Mouse (Mus musculus) hindbrain, embryonic 16.5 days (tissue): ENCODE results near the gene Sik3. TPM values are rescaled to one million over a fixed set of nuclear protein-coding genes. Genes with fewer than 3 reads are reported as not detected.

ENCODE experiments used
- ATAC-seq: fragments of 200-750 bp; cut with Nextera tagmentation; 2 replicates; pipeline ENCODE4 v1.8.0; 2017; ENCODE audit warnings: moderate TSS enrichment, moderate library complexity
- H3K27ac ChIP-seq: fragments of 300-500 bp; sonication (generic); 2 replicates; pipeline ENCODE4 v1.5.1; 2014; ENCODE audit warnings: low read depth, mild to moderate bottlenecking, control low read depth, low read length, moderate library complexity
- H3K27me3 ChIP-seq: fragments of 300-500 bp; sonication (generic); replicated peaks from 2 replicates; pipeline ENCODE4 v1.6.1; 2014; ENCODE audit warnings: low read length; ENCODE audit not compliant: control insufficient read depth, insufficient read depth
- H3K36me3 ChIP-seq: fragments of 300-500 bp; sonication (generic); 2 replicates; pipeline ENCODE4 v1.6.1; 2014; ENCODE audit warnings: mild to moderate bottlenecking, low read length, moderate library complexity, mixed read lengths; ENCODE audit not compliant: control insufficient read depth, insufficient read depth
- H3K4me1 ChIP-seq: fragments of 300-500 bp; sonication (generic); 2 replicates; pipeline ENCODE4 v1.6.1; 2014; ENCODE audit warnings: low read depth, low read length; ENCODE audit not compliant: control insufficient read depth, insufficient read depth
- H3K4me2 ChIP-seq: fragments of 300-500 bp; sonication (generic); 2 replicates; pipeline ENCODE4 v1.6.1; 2014; ENCODE audit warnings: mild to moderate bottlenecking, low read length, control low read depth, moderate library complexity
- H3K4me3 ChIP-seq: fragments of 300-500 bp; sonication (generic); 2 replicates; pipeline ENCODE4 v1.5.1; 2014; ENCODE audit warnings: mild to moderate bottlenecking, low read length, control low read depth, moderate library complexity
- H3K9ac ChIP-seq: fragments of 300-500 bp; sonication (generic); 2 replicates; pipeline ENCODE4 v1.6.1; 2014; ENCODE audit warnings: low read depth, mild to moderate bottlenecking, control low read depth, low read length, moderate library complexity
- H3K9me3 ChIP-seq: fragments of 300-500 bp; sonication (generic); 2 replicates; pipeline ENCODE4 v1.6.1; 2014; ENCODE audit warnings: mild to moderate bottlenecking, low read length, moderate library complexity; ENCODE audit not compliant: control insufficient read depth
- WGBS: fragments of 180-500 bp; shearing (Covaris S2); extraction: QIAGEN DNeasy Blood & Tissue Kit; methylation state at CpG from one replicate; pipeline ENCODE4 v1.1.7; 2014; 5-methylcytosine and 5-hydroxymethylcytosine counted together
- polyA plus RNA-seq: library from polyadenylated mRNA; unstranded; fragments of >200 nt; fragmentation: Nextera tagmentation; extraction: Ambion mirVana; gene quantifications from 2 replicates; pipeline ENCODE4 v1.2.1, GENCODE M21; 2015

Sik3 gene
- polyA plus RNA-seq, 1 experiment from 2014 or later = 5.2 TPM

DNA sequence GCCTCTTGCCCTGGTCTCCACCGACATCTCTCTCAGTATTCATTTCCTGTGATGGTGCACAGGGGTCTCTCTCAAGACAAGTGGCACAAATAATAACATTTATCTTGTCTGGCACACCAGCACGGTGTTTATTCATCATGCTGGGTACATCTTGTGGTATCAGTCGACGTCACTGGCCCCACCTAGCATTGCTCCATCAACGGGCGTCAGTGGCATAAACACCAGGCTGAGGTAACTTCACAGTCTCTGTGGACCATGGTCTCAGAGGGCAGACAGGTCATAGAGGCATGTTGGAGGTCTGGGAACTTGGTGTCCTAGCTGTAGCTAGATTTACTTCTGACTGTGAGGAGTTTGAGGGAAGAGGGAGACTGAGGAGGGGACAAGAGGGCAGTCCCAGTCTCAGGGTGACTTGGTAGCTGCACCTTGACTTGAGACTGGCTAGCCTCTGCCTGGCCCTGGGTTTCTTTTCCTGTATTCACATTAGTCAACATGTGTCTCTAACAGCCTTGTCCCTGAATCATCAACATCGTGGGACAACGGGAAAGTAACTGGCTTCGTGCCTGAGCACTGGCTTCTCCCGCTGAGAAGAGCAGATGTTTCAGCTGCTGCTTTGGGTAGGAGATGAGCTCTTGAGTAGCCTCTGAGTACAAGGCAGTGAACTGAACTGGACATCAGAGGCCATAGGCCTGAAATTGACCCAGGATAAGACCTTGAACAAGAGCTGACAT is 244.2 kb downstream of the Sik3 start:
- H3K9me3 ChIP-seq = no peaks in the 10 kb centered on the region
- H3K27me3 ChIP-seq = no peaks in the 10 kb centered on the region
- ATAC-seq = no peak
- no peaks in the 10 kb centered on the region for H3K4me1 ChIP-seq
- H3K9ac ChIP-seq = no peak overlapping the region
- no peaks in the 10 kb centered on the region for H3K36me3 ChIP-seq
- no peak overlapping the region for H3K27ac ChIP-seq
- no peak overlapping the region for H3K4me2 ChIP-seq
- WGBS = 85% methylated on average over 10 of the region's 10 CpGs
- H3K4me3 ChIP-seq = no peak overlapping the region

GRCm38 (mm10) chr9:46257546-46257945 is 244.9 kb downstream of the Sik3 start:
- ATAC-seq = no peak
- Histone ChIP-seq H3K4me3 (no peak overlapping the region), H3K4me2 (no peak overlapping the region), H3K27ac (no peak overlapping the region), H3K4me1 (no peaks in the 10 kb centered on the region), H3K27me3 (no peaks in the 10 kb centered on the region), H3K9ac (no peak overlapping the region), H3K36me3 (no peaks in the 10 kb centered on the region), H3K9me3 (no peaks in the 10 kb centered on the region)
- 87% methylated on average over 3 of the region's 3 CpGs for WGBS

- ATAC-seq = no peak
- H3K27ac ChIP-seq = no peak overlapping the region
- no peaks in the 10 kb centered on the region for H3K36me3 ChIP-seq
- no peak overlapping the region for H3K4me2 ChIP-seq
- no peak overlapping the region for H3K9ac ChIP-seq
- H3K4me1 ChIP-seq = no peaks in the 10 kb centered on the region
- no peaks in the 10 kb centered on the region for H3K27me3 ChIP-seq
- H3K4me3 ChIP-seq = no peak overlapping the region
- 86% methylated on average over 6 of the region's 6 CpGs for WGBS
- no peaks in the 10 kb centered on the region for H3K9me3 ChIP-seq
These were observed 246.5 kb downstream of the Sik3 start for GRCm38 (mm10) chr9:46259111-46259510.

GRCm38 (mm10) chr9:46261131-46261530 is 248.5 kb downstream of the Sik3 start:
- H3K4me1 ChIP-seq = no peaks in the 10 kb centered on the region
- H3K9me3 ChIP-seq = no peaks in the 10 kb centered on the region
- H3K27me3 ChIP-seq = no peaks in the 10 kb centered on the region
- H3K27ac ChIP-seq = no peak overlapping the region
- no peak overlapping the region for H3K4me2 ChIP-seq
- WGBS = 87% methylated on average over 7 of the region's 7 CpGs
- no peak overlapping the region for H3K9ac ChIP-seq
- ATAC-seq = no peak
- H3K36me3 ChIP-seq = no peaks in the 10 kb centered on the region
- H3K4me3 ChIP-seq = no peak overlapping the region

GRCm38 (mm10) chr9:46268343-46268873 is 255.8 kb downstream of the Sik3 start, which contains the start of gene Apoa5:
Gene Apoa5 (plus strand): TSS chr9:46268633.
- H3K4me1 ChIP-seq = no peaks in the 10 kb centered on the region
- no peak for ATAC-seq
- no peak within 1 kb of the TSS for H3K9ac ChIP-seq
- H3K9me3 ChIP-seq = no peaks in the 10 kb centered on the region
- H3K4me2 ChIP-seq = no peak within 1 kb of the TSS
- H3K27me3 ChIP-seq = peaks cover 3% of the 10 kb centered on the region
- no peak within 1 kb of the TSS for H3K4me3 ChIP-seq
- no peaks in the 10 kb centered on the region for H3K36me3 ChIP-seq
- no peak within 1 kb of the TSS for H3K27ac ChIP-seq
- 64% methylated on average over 7 of the region's 7 CpGs for WGBS

GRCm38 (mm10) chr9:46269125-46269524 is 256.5 kb downstream of the Sik3 start:
- H3K4me1 ChIP-seq = peaks cover 6% of the 10 kb centered on the region
- H3K9ac ChIP-seq = no peak overlapping the region
- peaks cover 3% of the 10 kb centered on the region for H3K27me3 ChIP-seq
- H3K36me3 ChIP-seq = no peaks in the 10 kb centered on the region
- 85% methylated on average over 5 of the region's 5 CpGs for WGBS
- H3K27ac ChIP-seq = no peak overlapping the region
- no peak for ATAC-seq
- no peak overlapping the region for H3K4me2 ChIP-seq
- H3K4me3 ChIP-seq = no peak overlapping the region
- H3K9me3 ChIP-seq = no peaks in the 10 kb centered on the region

DNA sequence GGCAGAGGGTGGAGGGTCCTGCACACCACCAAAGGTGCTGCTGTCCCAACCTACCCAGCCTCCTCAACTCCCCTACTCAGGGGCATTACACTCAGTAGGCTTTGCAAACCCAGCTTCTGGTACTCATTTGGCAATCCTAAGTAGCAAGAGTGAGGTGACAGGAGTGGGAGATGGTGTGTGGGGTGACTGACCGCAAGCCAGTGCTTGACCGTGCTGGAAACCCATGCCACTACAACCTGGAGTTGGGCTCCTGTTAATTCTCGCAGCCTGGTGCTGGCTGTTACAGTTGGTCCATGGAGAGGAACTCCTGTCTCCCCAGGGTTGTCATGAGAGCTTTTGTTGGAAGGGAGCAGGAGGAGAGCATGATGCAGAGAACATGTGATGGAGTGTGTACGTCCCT is 258.2 kb downstream of the Sik3 start:
- peaks cover 6% of the 10 kb centered on the region for H3K4me1 ChIP-seq
- H3K27me3 ChIP-seq = peaks cover 3% of the 10 kb centered on the region
- H3K9me3 ChIP-seq = no peaks in the 10 kb centered on the region
- H3K27ac ChIP-seq = no peak overlapping the region
- H3K4me3 ChIP-seq = no peak overlapping the region
- no peak overlapping the region for H3K9ac ChIP-seq
- no peak for ATAC-seq
- WGBS = 87% methylated on average over 4 of the region's 4 CpGs
- H3K4me2 ChIP-seq = no peak overlapping the region
- peaks cover 7% of the 10 kb centered on the region for H3K36me3 ChIP-seq

- H3K4me2 ChIP-seq = no peak overlapping the region
These were observed 259.4 kb downstream of the Sik3 start for GRCm38 (mm10) chr9:46272070-46272469.

DNA sequence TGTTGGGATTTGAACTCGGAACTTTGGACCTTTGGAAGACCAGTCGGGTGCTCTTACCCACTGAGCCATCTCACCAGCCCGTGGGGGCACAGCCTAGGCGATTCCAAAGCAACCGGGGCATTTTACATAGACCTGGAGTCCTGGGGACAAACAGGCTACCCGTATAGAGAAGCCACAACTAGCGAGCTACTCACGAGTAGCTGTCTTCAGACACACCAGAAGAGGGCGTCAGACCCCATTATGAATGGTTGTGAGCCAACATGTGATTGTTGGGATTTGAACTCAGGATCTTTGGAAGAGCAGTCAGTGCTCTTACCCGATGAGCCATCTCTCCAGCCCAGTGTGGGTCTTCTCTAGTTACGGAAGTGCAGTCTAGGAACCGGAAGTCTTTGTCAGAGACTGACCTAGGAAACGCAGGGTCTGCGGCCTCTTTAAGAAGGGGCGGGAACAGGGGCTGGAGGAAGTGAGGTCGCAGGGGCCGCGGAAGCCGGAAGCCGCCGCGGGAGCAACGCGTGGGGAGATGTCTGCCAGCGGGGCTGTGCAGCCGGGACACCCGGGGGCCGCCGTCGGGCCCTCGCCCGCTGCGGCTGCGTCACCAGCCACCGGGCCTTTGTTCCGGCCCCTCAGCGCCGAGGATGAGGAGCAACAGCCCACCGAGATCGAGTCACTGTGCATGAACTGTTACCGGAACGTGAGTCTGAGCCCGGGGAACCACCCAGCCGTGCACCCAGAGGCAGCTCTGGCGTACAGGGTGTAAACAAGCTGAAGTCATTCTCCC is 260.2 kb downstream of the Sik3 start, which contains the start of gene Zpr1:
Gene Zpr1 (plus strand): TSS at position 388 of the 778 bp plus-strand sequence.
- 6% methylated on average over 45 of the region's 45 CpGs for WGBS
- H3K4me3 ChIP-seq = peak within 1 kb of the TSS; percentile 69

More at GRCm38 (mm10) chr9:46272070-46272469, 259.4 kb downstream of the Sik3 start:
- 89% methylated on average over 9 of the region's 9 CpGs for WGBS
- H3K4me1 ChIP-seq = peaks cover 6% of the 10 kb centered on the region
- no peak for ATAC-seq
- H3K27ac ChIP-seq = no peak overlapping the region
- H3K9ac ChIP-seq = no peak overlapping the region
- peaks cover 3% of the 10 kb centered on the region for H3K27me3 ChIP-seq
- peaks cover 17% of the 10 kb centered on the region for H3K36me3 ChIP-seq
- H3K9me3 ChIP-seq = no peaks in the 10 kb centered on the region
- no peak overlapping the region for H3K4me3 ChIP-seq

More for the DNA sequence above, 260.2 kb downstream of the Sik3 start, which contains the start of gene Zpr1:
- Histone ChIP-seq H3K4me1 (peaks cover 6% of the 10 kb centered on the region), H3K4me2 (peak within 1 kb of the TSS; percentile 92), H3K27ac (peak within 1 kb of the TSS; percentile 21; the same call in 1 of the 2 replicates), H3K9ac (peak within 1 kb of the TSS; percentile 72), H3K9me3 (no peaks in the 10 kb centered on the region), H3K27me3 (peaks cover 3% of the 10 kb centered on the region), H3K36me3 (peaks cover 20% of the 10 kb centered on the region)
- ATAC-seq = peak; percentile 98
